16 mouse cellular contexts compared by ENCODE assay signal in the genomic region with DNA sequence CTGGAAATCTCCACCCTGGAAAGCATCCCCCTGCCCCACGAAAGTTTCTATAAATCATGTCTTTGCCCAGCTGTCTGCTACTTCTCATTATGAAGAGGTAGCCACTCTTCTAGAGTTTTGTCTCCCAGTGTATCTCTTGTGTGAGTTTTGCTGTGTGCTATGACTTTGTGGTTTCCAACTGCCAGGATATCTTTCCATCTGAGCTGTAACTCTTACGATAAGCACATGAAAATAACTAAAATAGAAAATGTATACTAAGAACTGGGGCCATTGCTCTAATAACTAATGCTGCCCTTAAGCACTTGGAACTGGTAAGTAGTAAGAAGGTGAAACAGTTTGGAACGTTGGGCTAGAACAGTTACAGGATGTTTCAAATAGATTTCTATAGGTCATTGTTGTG.
"Had no signal": no experiment of that assay in that cellular context is flagged by ENCODE, and none has a peak within 500 bp of the region (broad histone marks: within the 10 kb centered on the region; RNA-seq: fewer than 3 reads in every experiment).

No protein-coding gene starts in this region.

- H3K4me1 ChIP-seq: neural tube, embryonic 13.5 days; neural tube, embryonic 15.5 days; stomach, embryonic 15.5 days had no signal

- DNase-seq: retina, postnatal 1 day; right cerebral cortex, adult 18-20 months; right cerebral cortex, postnatal 14 days; right cerebral cortex, postnatal 25 days; right cerebral cortex, postnatal 4 days; spleen, adult 18-20 months; thymus, adult 18-20 months; thymus, adult 2 months; thymus, postnatal 14 days; thymus, postnatal 25 days; thymus, postnatal 36 days; thymus, postnatal 4 days had no signal

- H3K27me3 ChIP-seq: neural tube, embryonic 13.5 days; neural tube, embryonic 15.5 days; stomach, embryonic 15.5 days had no signal

- H3K36me3 ChIP-seq: neural tube, embryonic 13.5 days; neural tube, embryonic 15.5 days; stomach, embryonic 15.5 days had no signal

- H3K9me3 ChIP-seq: neural tube, embryonic 13.5 days; neural tube, embryonic 15.5 days; stomach, embryonic 15.5 days had no signal

- H3K4me3 ChIP-seq: neural tube, embryonic 13.5 days; neural tube, embryonic 15.5 days; stomach, embryonic 15.5 days had no signal

- H3K9ac ChIP-seq: neural tube, embryonic 13.5 days; neural tube, embryonic 15.5 days; stomach, embryonic 15.5 days had no signal

- H3K27ac ChIP-seq: neural tube, embryonic 13.5 days; neural tube, embryonic 15.5 days; stomach, embryonic 15.5 days; stomach, postnatal 0 days had no signal
